Mouse (Mus musculus): Measurements from ENCODE around the gene Ptprm.

Ptprm gene

GRCm38 (mm10) chr17:67079570-67079969 lies 274.7 kb downstream of the Ptprm start:
- no peak for DNase-seq (ENCODE audit: extremely low spot score, low spot score)

GRCm38 (mm10) chr17:67073580-67073979 lies 280.7 kb downstream of the Ptprm start:
- DNase-seq (ENCODE audit: extremely low spot score, low spot score) = no peak

- DNase-seq (ENCODE audit: extremely low spot score, low spot score) = no peak
Measured at GRCm38 (mm10) chr17:67073139-67073538, 281.1 kb downstream of the Ptprm start.

GRCm38 (mm10) chr17:67071231-67072009 lies 282.8 kb downstream of the Ptprm start:
- DNase-seq (ENCODE audit: extremely low spot score, low spot score) = no peak

- DNase-seq (ENCODE audit: extremely low spot score, low spot score) = no peak
Measured at GRCm38 (mm10) chr17:67063611-67064010, 290.6 kb downstream of the Ptprm start.

GRCm38 (mm10) chr17:67055681-67056080 lies 298.6 kb downstream of the Ptprm start:
- DNase-seq (ENCODE audit: extremely low spot score, low spot score) = no peak

DNA sequence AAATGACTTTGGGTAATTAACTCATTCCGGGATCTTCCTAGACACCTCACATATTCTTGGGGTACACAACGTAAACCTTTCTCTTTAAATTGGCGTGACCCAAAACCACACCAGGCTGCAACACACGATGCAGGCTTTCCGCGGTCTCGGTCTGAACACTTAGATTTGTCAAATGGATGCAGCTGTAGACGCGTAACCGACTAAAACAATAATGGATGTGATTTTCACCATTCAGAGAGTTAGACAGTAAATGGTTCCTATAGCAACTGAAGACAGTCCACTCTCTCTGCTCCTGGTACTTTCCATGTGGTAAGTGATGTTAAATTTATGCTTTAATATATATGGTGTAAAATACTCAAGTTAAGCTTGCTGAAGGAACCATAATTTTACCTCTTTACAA lies 300.1 kb downstream of the Ptprm start:
- DNase-seq (ENCODE audit: extremely low spot score, low spot score) = no peak

DNA sequence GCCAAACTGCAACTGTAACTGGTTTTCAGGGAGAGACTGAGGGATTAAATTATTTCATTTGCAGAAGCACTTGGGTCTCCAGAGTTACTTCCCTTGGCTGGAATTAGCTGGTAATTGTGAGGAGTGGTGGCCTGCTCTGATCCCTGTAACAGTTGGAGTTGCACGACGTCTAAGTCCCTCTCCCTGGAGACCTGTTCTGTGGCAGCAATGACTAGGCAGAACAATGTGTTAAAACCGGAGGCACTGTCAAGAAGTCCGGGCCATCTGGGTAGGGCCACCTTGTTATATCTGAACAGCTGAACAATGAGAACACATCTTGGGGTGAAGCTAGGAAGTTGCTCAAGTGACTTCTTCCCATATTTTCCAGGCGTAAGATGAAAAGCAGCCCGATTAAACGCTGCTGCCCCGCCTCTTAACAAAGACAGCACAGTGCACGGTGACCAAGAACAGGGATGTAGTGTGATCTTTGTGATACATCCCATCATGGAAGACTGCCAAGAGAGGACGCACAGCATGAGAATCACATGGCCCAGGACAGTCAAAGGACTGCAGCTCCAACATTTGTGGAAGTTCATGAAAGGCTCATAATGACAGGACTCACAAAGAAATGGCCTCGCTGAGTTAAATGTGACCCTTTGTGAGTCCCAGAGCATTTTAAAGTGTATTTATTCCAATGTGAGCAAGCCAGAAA lies 301.5 kb downstream of the Ptprm start:
- no peak for DNase-seq (ENCODE audit: extremely low spot score, low spot score)

- no peak for DNase-seq (ENCODE audit: extremely low spot score, low spot score)
Measured at GRCm38 (mm10) chr17:67047697-67048096, 306.6 kb downstream of the Ptprm start.

- no peak for DNase-seq (ENCODE audit: extremely low spot score, low spot score)
Measured at GRCm38 (mm10) chr17:67038558-67038957, 315.7 kb downstream of the Ptprm start.

GRCm38 (mm10) chr17:67033547-67033946 lies 320.7 kb downstream of the Ptprm start:
- no peak for DNase-seq (ENCODE audit: extremely low spot score, low spot score)

GRCm38 (mm10) chr17:67032021-67032420 lies 322.2 kb downstream of the Ptprm start:
- no peak for DNase-seq (ENCODE audit: extremely low spot score, low spot score)

- no peak for DNase-seq (ENCODE audit: extremely low spot score, low spot score)
Measured at GRCm38 (mm10) chr17:67031341-67031740, 322.9 kb downstream of the Ptprm start.

- no peak for DNase-seq (ENCODE audit: extremely low spot score, low spot score)
Measured at GRCm38 (mm10) chr17:67027274-67027673, 327.0 kb downstream of the Ptprm start.

DNA sequence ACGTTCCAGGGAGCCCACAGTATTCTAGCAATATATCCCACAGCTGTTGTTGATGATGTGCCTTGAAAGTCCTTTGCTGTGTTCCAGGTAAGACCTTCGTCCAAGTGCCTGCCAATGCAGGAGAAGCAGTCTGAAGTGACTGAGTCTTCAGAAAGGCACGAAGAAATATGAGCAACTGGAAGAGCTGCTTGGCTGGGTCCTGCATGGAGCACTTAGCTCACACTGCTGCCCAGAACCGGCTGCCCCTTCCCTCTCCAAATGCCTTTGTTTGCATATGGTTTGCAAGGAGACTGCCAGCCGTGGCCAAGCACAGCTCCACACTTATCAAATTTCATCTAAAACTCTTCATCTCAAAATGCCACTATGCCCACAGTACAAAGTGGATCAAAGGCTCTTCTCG lies 337.8 kb downstream of the Ptprm start:
- no peak for DNase-seq (ENCODE audit: extremely low spot score, low spot score)

DNA sequence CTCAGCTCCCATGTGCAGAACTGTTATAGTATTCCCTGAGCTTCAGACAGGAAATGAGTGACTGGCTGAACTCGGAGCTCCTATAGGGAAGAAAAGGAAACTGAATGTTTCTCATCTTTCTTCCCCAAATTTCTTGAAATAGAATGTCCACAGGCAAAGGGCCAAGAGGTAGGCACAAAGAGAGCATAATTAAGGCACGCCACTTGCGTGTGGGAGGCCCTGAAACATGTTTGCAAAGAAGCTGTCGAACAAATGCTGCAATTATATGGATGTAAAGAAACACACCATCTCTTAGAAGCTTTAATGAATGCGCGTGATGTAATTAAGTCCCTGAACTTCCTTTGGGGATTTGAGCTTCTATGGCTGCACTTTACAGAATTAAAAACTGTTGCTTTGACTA lies 341.0 kb downstream of the Ptprm start:
- no peak for DNase-seq (ENCODE audit: extremely low spot score, low spot score)

DNA sequence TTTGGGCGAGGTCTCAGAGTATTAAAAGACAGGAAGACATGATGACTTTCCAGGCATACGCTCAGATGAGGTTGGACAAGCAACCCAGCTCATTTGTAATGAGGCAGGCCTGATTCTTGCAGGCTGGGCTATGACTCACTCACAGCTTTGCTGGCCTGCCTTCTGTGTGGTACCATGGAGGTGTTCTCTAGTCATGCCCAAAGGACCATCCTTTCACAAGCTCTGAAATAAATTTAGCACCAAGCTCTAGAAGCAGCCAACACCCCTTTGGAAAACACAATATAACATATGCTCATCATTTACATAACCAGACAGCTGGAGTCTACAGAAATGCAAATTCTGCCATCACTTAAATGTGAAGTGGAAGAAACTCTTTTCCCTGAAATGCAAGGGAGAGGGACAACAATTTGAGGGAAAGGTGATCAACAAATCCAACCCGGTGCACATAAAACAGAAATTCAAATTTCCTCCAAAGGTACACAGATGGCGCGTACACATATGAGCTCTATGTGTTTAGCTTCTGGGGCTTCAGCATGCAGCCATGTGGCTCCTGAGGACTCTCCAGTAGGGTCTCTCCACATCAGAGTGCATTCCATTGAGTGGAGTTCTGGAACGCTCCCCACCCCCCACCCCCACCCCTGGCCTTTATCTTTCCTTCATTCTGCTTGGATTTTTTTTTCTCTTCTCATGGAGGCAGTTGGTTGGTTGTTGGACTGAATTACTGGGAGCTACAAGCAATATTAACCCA lies 342.2 kb downstream of the Ptprm start:
- DNase-seq (ENCODE audit: extremely low spot score, low spot score) = no peak

DNA sequence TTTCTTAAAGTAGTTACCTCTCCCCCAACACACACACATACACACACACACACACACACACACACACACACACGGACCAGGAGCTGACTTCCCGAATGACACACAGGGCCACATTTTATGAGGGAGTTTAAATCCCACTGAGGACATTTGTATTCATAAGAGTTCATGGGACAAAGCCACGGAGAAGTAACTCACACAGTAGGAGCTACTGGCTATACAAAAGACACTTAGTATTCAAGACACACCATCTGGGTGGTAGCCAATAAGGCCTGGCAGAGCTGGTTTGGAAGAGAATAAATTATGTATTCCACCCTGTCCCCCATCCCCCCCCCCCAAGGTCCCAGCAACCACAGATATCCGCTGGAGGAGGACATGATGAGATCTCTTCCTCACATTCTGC lies 344.1 kb downstream of the Ptprm start:
- DNase-seq (ENCODE audit: extremely low spot score, low spot score) = no peak

GRCm38 (mm10) chr17:67008137-67008536 lies 346.1 kb downstream of the Ptprm start:
- no peak for DNase-seq (ENCODE audit: extremely low spot score, low spot score)

DNA sequence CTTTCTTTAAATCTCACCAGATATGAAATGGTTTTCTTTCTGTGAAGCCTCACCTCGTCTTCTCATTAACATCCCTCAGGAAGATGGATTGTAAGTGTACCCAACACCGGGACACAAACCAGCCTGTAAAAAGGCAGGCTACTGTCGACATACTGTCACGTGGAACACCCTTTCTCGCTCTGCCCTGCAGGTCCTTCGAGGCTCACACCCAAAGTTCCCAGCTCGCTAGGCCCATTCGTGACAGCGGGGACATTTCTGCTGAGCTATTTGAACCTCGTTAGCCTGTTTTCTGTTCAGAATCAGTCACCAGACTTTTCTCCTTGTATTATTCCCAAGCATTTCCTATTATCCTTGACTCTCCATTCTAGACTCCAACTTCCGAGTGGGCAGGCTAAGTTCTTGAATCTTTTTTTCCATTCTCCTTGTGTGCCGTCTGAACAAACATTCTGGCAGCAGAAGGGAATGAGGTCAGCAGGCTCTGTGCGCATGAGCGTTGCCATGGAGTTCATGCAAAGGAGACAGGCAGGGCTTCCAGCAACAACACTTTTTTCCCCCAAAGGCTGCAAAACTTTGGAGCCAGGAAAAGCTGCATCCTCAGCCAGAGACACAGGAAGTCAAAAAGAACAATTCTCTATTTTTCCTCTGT lies 347.4 kb downstream of the Ptprm start:
- DNase-seq (ENCODE audit: extremely low spot score, low spot score) = no peak

GRCm38 (mm10) chr17:66996882-66997281 lies 357.4 kb downstream of the Ptprm start:
- no peak for DNase-seq (ENCODE audit: extremely low spot score, low spot score)

- DNase-seq (ENCODE audit: extremely low spot score, low spot score) = no peak
Measured at GRCm38 (mm10) chr17:66996016-66996415, 358.2 kb downstream of the Ptprm start.

Data from neural tube, embryonic 10.5 days (tissue).